Mouse (Mus musculus) stomach, embryonic 16.5 days (tissue): ENCODE results near the gene Ccna2. TPM values are rescaled to one million over a fixed set of nuclear protein-coding genes. Genes with fewer than 3 reads are reported as not detected.
A peak's percentile ranks its signal among the peaks of the same experiment; 100 is the strongest.

Experiments
- ATAC-seq: fragments of 200-750 bp; cut with Nextera tagmentation; 2 replicates; pipeline ENCODE4 v1.8.0; 2017; ENCODE audit warnings: moderate number of reproducible peaks, moderate TSS enrichment; ENCODE audit not compliant: insufficient read depth, low FRiP score
- H3K27ac ChIP-seq: fragments of 300-500 bp; sonication (generic); 2 replicates; pipeline ENCODE4 v1.5.1; 2014; ENCODE audit warnings: low read length
- H3K27me3 ChIP-seq: fragments of 300-500 bp; sonication (generic); 2 replicates; pipeline ENCODE4 v1.6.1; 2014; ENCODE audit warnings: low read length, control low read depth, mixed read lengths; ENCODE audit not compliant: control insufficient read depth, insufficient read depth
- H3K36me3 ChIP-seq: fragments of 300-500 bp; sonication (generic); 2 replicates; pipeline ENCODE4 v1.6.1; 2014; ENCODE audit warnings: low read length; ENCODE audit not compliant: control insufficient read depth, insufficient read depth
- H3K4me1 ChIP-seq: fragments of 300-500 bp; sonication (generic); 2 replicates; pipeline ENCODE4 v1.6.1; 2014; ENCODE audit warnings: low read length, control low read depth, mixed read lengths; ENCODE audit not compliant: control insufficient read depth, insufficient read depth
- H3K4me2 ChIP-seq: fragments of 300-500 bp; sonication (generic); 2 replicates; pipeline ENCODE4 v1.6.1; 2014; ENCODE audit warnings: low read depth, low read length, mixed read lengths
- H3K4me3 ChIP-seq: fragments of 300-500 bp; sonication (generic); replicated peaks from 2 replicates; pipeline ENCODE4 v1.5.1; 2014; ENCODE audit warnings: mild to moderate bottlenecking, low read length
- H3K9ac ChIP-seq: fragments of 300-500 bp; sonication (generic); 2 replicates; pipeline ENCODE4 v1.6.1; 2014; ENCODE audit warnings: low read length
- H3K9me3 ChIP-seq: fragments of 300-500 bp; sonication (generic); replicated peaks from 2 replicates; pipeline ENCODE4 v1.6.1; 2016; ENCODE audit warnings: low read length, control low read depth; ENCODE audit not compliant: control insufficient read depth
- WGBS: fragments of 180-500 bp; shearing (Covaris S2); extraction: QIAGEN DNeasy Blood & Tissue Kit; methylation state at CpG from one replicate; pipeline ENCODE4 v1.1.7; 2014; 5-methylcytosine and 5-hydroxymethylcytosine counted together
- polyA plus RNA-seq: library from polyadenylated mRNA; unstranded; fragments of >200 nt; fragmentation: Nextera tagmentation; extraction: Ambion mirVana; gene quantifications from 2 replicates; pipeline ENCODE4 v1.2.1, GENCODE M21; 2015

The Ccna2 gene
- polyA plus RNA-seq, 1 experiment from 2014 or later: 152 TPM

DNA sequence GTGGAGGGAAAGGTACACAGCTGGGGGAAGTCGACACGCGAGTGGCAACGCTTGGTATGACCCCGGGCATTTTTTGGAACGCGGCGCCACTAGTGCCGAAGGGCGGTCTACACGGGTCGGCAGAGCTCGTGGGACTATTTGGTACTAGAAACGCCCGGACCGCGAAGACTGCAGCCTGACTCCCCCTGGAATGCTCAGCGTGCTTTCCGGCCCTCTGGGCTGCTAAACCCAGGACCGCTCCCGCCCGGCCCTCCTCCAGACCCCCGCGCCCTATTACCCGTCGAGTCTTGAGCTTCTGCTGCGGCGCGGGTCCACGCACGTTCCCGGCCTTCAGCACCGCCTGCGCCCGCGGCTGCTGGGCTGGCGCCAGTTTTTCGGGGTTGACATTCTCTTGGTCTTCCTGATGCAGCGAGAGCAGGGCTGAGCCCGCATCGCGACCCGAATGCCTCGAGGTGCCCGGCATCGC lies 556 bp downstream of the Ccna2 start:
- ATAC-seq: peak; percentile 8; the same call in 1 of the 2 replicates
- Histone ChIP-seq H3K4me3 (peak overlapping the region; percentile 87), H3K4me2 (peak overlapping the region; percentile 82), H3K27me3 (no peaks in the 10 kb centered on the region), H3K9ac (peak overlapping the region; percentile 89), H3K9me3 (no peaks in the 10 kb centered on the region), H3K36me3 (peaks cover 19% of the 10 kb centered on the region; the same call in 1 of the 2 replicates), H3K4me1 (peaks cover 16% of the 10 kb centered on the region), H3K27ac (peak overlapping the region; percentile 71)
- WGBS: under 1% methylated on average over 46 of the region's 46 CpGs

DNA sequence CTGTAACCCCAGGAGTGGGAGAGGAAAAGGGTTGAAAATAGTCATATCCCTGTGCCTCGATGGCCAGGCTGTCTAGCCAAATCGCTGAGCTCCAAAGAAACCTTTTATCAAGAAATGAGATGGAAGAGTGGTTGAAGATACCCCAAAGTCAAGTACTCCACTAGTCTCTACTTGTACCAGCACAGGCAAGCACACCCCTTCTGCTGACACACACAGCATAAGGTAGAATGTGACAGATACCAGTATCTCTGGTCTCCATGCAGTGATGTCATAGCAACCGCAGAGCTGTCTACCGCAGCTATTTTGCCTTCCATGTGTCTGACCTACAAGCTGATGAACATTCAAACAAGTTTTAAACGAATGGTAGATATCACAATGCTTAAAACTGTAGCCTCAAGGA lies 2.1 kb downstream of the Ccna2 start:
- peak overlapping the region; percentile 87 for H3K4me3 ChIP-seq
- H3K9ac ChIP-seq: peak overlapping the region; percentile 54; the same call in 1 of the 2 replicates
- H3K27me3 ChIP-seq: no peaks in the 10 kb centered on the region
- H3K4me2 ChIP-seq: peak overlapping the region; percentile 82
- no peak for ATAC-seq
- H3K36me3 ChIP-seq: peaks cover 27% of the 10 kb centered on the region
- no peaks in the 10 kb centered on the region for H3K9me3 ChIP-seq
- no peak overlapping the region for H3K27ac ChIP-seq
- 81% methylated on average over 5 of the region's 5 CpGs for WGBS
- peaks cover 16% of the 10 kb centered on the region for H3K4me1 ChIP-seq

DNA sequence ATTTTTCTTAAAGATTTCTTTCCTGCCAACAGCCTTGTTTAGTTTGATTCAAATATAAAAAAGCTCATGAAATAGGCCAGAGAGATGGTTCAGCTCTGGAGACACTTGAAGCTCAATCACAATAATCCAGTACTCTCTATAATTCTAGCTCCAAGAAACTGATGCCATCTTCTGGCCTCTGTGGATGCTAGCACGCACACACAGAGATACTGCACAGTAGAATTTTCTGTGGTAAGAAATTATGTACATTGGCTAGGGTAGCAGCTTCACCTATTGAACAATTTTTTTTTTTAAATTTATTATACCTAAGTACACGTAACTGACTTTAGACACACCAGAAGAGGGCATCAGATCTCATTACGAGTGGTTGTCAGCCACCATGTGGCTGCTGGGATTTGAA lies 8.3 kb downstream of the Ccna2 start:
- no peak overlapping the region for H3K4me3 ChIP-seq
- no peak overlapping the region for H3K4me2 ChIP-seq
- H3K27me3 ChIP-seq: no peaks in the 10 kb centered on the region
- WGBS: 94% methylated on average over 3 of the region's 3 CpGs
- ATAC-seq: no peak
- no peaks in the 10 kb centered on the region for H3K4me1 ChIP-seq
- H3K36me3 ChIP-seq: peaks cover 37% of the 10 kb centered on the region
- H3K9ac ChIP-seq: no peak overlapping the region
- no peak overlapping the region for H3K27ac ChIP-seq
- no peaks in the 10 kb centered on the region for H3K9me3 ChIP-seq

DNA sequence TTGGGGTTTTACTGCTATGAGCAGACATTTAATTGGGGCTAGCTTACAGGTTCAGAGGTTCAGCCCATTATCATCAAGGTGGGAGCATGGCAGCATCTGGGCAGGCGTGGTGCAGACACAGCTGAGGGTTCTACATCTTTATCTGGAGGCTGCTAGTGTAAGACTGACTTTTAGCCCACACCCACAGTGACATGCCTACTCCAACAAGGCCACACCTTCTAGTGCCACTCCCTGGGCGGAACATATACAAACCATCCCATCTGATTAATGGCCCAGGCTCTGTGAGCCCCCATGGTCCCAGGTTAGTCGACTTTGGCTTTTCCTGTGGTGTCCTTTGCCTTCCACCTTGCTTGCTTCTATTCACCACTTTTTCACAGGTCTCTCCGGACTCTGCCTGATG lies 12.3 kb downstream of the Ccna2 start:
- H3K27ac ChIP-seq: no peak overlapping the region
- no peak overlapping the region for H3K4me2 ChIP-seq
- ATAC-seq: no peak
- peaks cover 13% of the 10 kb centered on the region; the same call in 1 of the 2 replicates for H3K36me3 ChIP-seq
- H3K27me3 ChIP-seq: no peaks in the 10 kb centered on the region
- no peak overlapping the region for H3K9ac ChIP-seq
- H3K4me3 ChIP-seq: no peak overlapping the region
- 64% methylated on average over 4 of the region's 4 CpGs for WGBS
- no peaks in the 10 kb centered on the region for H3K4me1 ChIP-seq
- H3K9me3 ChIP-seq: no peaks in the 10 kb centered on the region

DNA sequence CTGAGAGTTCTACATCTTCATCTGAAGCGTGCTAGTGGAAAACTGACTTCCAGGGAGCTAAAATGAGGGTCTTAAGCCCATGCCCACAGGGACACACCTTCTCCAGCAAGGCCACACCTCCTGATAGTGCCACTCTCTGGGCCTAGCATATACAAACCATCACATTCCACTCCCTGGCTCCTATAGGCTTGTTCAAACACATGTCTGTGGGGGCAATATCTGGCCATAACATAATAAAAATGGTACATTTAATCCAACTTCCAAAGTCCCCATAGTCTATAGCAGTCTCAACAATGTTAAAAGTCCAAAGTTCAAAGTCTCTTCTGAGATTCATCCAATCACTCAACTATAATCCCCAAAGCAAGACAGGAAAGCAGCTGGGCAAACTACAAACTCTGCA lies 14.3 kb downstream of the Ccna2 start:
- H3K36me3 ChIP-seq: peaks cover 7% of the 10 kb centered on the region; the same call in 1 of the 2 replicates
- H3K27ac ChIP-seq: no peak overlapping the region
- H3K9me3 ChIP-seq: no peaks in the 10 kb centered on the region
- whole genome bisulfite sequencing: 88% methylated on average over 1 of the region's 1 CpGs
- no peaks in the 10 kb centered on the region for H3K4me1 ChIP-seq
- no peaks in the 10 kb centered on the region for H3K27me3 ChIP-seq
- no peak overlapping the region for H3K9ac ChIP-seq
- no peak for ATAC-seq
- no peak overlapping the region for H3K4me2 ChIP-seq
- no peak overlapping the region for H3K4me3 ChIP-seq

DNA sequence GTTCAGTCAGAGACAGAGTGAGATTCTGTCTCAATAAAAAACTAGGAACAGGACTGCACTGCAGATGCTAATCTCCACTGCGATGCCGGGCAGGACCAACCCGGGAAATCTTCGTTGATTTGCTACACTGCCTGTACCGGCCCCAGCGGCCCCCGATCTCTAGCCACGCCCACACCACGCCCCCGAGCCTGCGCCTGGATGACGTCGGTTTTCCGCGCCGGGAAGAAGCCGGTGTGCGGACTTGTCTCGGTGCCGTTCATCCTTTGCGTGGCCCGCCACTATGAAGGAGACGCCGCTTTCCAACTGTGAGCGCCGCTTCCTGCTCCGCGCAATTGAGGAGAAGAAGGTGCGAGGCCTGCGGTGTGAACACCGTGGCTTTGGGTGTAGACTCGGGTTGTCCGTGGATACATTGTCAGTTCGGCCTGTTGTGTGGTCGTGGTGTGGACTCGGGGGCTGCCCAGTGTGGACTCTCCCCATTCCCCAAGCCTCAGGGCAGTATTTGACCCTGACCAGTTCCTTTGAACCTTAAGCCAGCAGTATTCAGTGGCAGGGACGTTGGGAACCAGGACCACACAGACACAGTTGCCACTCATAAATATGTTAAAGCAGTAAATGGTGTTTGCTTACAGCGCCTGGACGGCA lies 19.4 kb downstream of the Ccna2 start, which contains the start of gene Exosc9:
Gene Exosc9 (plus strand): TSS at position 201 of the 642 bp plus-strand sequence.
- Histone ChIP-seq H3K9me3 (no peaks in the 10 kb centered on the region), H3K36me3 (0 out of 2 replicates have a peak, but pooled peaks cover 2% of the 10 kb centered on the region), H3K4me1 (0 out of 2 replicates have a peak, but pooled peaks cover 5% of the 10 kb centered on the region), H3K27ac (peak within 1 kb of the TSS; percentile 21; the same call in 1 of the 2 replicates), H3K27me3 (no peaks in the 10 kb centered on the region), H3K4me3 (peak within 1 kb of the TSS; percentile 75), H3K4me2 (peak within 1 kb of the TSS; percentile 83), H3K9ac (peak within 1 kb of the TSS; percentile 83)
- 0% methylated on average over 39 of the region's 39 CpGs for WGBS
- peak; percentile 94 for ATAC-seq

- H3K27ac ChIP-seq: peak overlapping the region; percentile 21; the same call in 1 of the 2 replicates
- H3K27me3 ChIP-seq: no peaks in the 10 kb centered on the region
- 0 out of 2 replicates have a peak, but pooled peaks cover 5% of the 10 kb centered on the region for H3K4me1 ChIP-seq
- H3K9ac ChIP-seq: peak overlapping the region; percentile 83
- H3K4me2 ChIP-seq: peak overlapping the region; percentile 83
- ATAC-seq: peak; percentile 31; the same call in 1 of the 2 replicates
- H3K4me3 ChIP-seq: peak overlapping the region; percentile 75
- WGBS: 17% methylated on average over 12 of the region's 12 CpGs
- H3K36me3 ChIP-seq: no peaks in the 10 kb centered on the region
- no peaks in the 10 kb centered on the region for H3K9me3 ChIP-seq
Measured at GRCm38 (mm10) chr3:36551851-36552384, 20.0 kb downstream of the Ccna2 start.

DNA sequence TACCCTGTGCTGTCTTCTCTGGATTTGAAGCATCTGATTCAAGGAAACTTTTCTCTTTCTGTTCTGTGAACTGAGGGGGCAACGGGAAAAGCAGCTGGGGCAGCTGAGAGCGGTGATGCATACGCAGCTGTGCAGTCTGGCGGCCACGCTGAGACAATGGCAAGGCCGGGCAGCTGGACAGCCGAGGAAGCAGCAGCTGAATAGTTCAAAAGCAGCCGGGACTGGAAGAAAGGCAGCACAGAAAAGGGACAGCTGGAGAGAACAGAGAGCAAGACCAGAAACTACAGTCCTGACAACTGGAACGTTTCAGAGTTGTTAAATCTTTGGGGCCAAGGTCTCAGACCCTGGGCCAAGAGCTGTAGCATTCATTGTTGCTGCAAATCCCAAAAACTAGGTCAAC lies 20.6 kb downstream of the Ccna2 start:
- Histone ChIP-seq H3K9ac (no peak overlapping the region), H3K27me3 (no peaks in the 10 kb centered on the region), H3K4me2 (peak overlapping the region; percentile 83), H3K27ac (no peak overlapping the region), H3K4me3 (no peak overlapping the region), H3K9me3 (no peaks in the 10 kb centered on the region), H3K4me1 (0 out of 2 replicates have a peak, but pooled peaks cover 5% of the 10 kb centered on the region), H3K36me3 (no peaks in the 10 kb centered on the region)
- ATAC-seq: no peak
- 39% methylated on average over 9 of the region's 9 CpGs for WGBS

DNA sequence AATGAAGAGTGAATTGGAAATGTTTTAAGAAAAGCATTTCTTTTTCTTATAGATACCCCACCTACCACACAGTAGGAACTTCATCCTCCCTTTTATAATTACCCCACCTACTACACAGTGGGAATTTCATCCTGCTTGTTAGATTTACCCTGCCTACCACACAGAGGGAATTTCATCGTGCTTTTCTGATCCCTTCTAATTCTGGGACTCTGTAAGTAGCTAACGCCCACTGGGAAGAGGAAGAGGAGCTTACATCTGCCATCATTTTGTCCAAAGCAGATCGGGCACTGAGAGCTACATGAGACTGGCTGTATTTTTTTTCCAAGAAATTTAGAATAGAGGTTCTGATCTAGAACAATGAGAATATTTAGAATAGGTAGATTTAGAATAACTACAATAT lies 27.0 kb downstream of the Ccna2 start:
- Histone ChIP-seq H3K27ac (no peak overlapping the region), H3K36me3 (no peaks in the 10 kb centered on the region), H3K4me1 (no peaks in the 10 kb centered on the region), H3K9ac (no peak overlapping the region), H3K9me3 (no peaks in the 10 kb centered on the region), H3K4me3 (no peak overlapping the region), H3K4me2 (no peak overlapping the region), H3K27me3 (no peaks in the 10 kb centered on the region)
- no peak for ATAC-seq
- WGBS: 75% methylated on average over 3 of the region's 3 CpGs
